Mouse (Mus musculus): ENCODE data around the gene Il18.

DNA sequence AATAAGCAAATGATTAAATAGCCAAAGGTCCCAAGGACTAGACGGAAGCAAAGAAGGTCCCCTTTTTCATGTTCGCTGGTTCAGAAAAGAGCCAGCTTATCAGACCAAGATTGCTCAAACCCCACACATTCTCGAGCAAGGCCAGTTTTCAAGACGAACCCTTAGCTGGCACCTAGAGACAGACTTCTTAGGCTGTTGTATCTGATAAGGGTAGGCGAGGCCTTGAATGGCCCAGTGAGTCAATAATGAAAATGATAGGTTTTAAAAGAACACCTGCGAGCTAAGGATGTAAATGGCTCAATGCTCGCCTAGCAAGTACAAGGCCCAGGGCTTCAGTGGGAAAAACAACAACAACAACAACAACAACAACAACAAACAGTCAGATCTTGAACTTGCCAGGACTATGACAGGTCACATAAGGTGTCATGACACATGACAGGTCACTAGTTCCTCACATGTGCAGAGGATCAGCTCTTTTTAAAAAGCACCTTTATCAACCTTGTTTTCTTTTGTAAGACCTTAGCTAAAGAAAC, 18.0 kb upstream of the Il18 start:
- TF ChIP-seq POLR2A (IDR thresholded peaks at IDR 0.05; ENCODE audit: low read depth, low read length) (no peak), CTCF (IDR thresholded peaks at IDR 0.05; ENCODE audit: extremely low read depth, insufficient read depth, insufficient read length, insufficient replicate concordance) (no peak)

Measured in spleen, adult 2 months (tissue).